Mouse (Mus musculus): ENCODE results near the gene Foxo3.

- TF ChIP-seq CTCF (IDR thresholded peaks at IDR 0.05; ENCODE audit: extremely low read depth, insufficient read depth, low read length) (no peak), POLR2A (IDR thresholded peaks at IDR 0.05; ENCODE audit: extremely low read depth, insufficient read depth, low read length) (no peak)
Measured at GRCm38 (mm10) chr10:42221996-42222395, 54.6 kb downstream of the Foxo3 start.

Measured in cortical plate, adult 2 months (tissue).